Mouse (Mus musculus) bone marrow macrophage, adult 2 months (primary cell): ENCODE data around the gene Mecp2. TPM values are rescaled to one million over a fixed set of nuclear protein-coding genes. Genes with fewer than 3 reads are reported as not detected.

Experiments used
- H3K27ac ChIP-seq: 2 replicates; pipeline ENCODE4 v1.5.1; 2012; ENCODE audit warnings: low read depth, low read length; ENCODE audit not compliant: insufficient read depth
- H3K4me1 ChIP-seq: 2 replicates; pipeline ENCODE4 v1.6.1; 2012; ENCODE audit warnings: low read length; ENCODE audit not compliant: control insufficient read depth, insufficient read depth
- H3K4me3 ChIP-seq: 2 replicates; pipeline ENCODE4 v1.5.1; 2012; ENCODE audit warnings: mild to moderate bottlenecking, low read length, moderate library complexity; ENCODE audit not compliant: insufficient read depth
- CTCF ChIP-seq: IDR thresholded peaks from 2 replicates; pipeline ENCODE4 v1.5.1; 2012; ENCODE audit warnings: low read depth, mild to moderate bottlenecking, low read length, moderate library complexity
- POLR2A ChIP-seq: IDR thresholded peaks from 2 replicates; pipeline ENCODE4 v1.6.1; 2012; ENCODE audit warnings: mild to moderate bottlenecking, low read depth, low read length, borderline replicate concordance
- polyA plus RNA-seq: library from polyadenylated mRNA; stranded (reverse); fragments of >200 nt; gene quantifications from 2 replicates; pipeline ENCODE4 v1.2.4, GENCODE M21; 2012; ENCODE audit not compliant: missing spikeins, insufficient read depth, insufficient read length

The Mecp2 gene
- polyA plus RNA-seq, 1 experiment, result 26.2 TPM

GRCm38 (mm10) chrX:74095130-74095529 is 40.0 kb downstream of the Mecp2 start:
- Histone ChIP-seq H3K27ac (no peak overlapping the region), H3K4me3 (no peak overlapping the region), H3K4me1 (peaks cover 7% of the 10 kb centered on the region; the same call in 1 of the 2 replicates)
- no peak for TF ChIP-seq CTCF
- no peak for TF ChIP-seq POLR2A

- H3K4me1 ChIP-seq, result peaks cover 7% of the 10 kb centered on the region
- H3K27ac ChIP-seq, result peak overlapping the region; percentile 40; the same call in 1 of the 2 replicates
- TF ChIP-seq CTCF (no peak), POLR2A (no peak)
- peak overlapping the region; percentile 96 for H3K4me3 ChIP-seq
Measured at GRCm38 (mm10) chrX:74085601-74086038, 49.5 kb downstream of the Mecp2 start.

GRCm38 (mm10) chrX:74084946-74085498 is 50.1 kb downstream of the Mecp2 start:
- Histone ChIP-seq H3K4me1 (peaks cover 7% of the 10 kb centered on the region), H3K4me3 (peak overlapping the region; percentile 96), H3K27ac (peak overlapping the region; percentile 91)
- no peak for TF ChIP-seq POLR2A
- TF ChIP-seq CTCF, result no peak

- Histone ChIP-seq H3K4me1 (peaks cover 8% of the 10 kb centered on the region), H3K4me3 (peak overlapping the region; percentile 96), H3K27ac (peak overlapping the region; percentile 91)
- TF ChIP-seq POLR2A (no peak), CTCF (no peak)
Measured at GRCm38 (mm10) chrX:74084276-74084837, 50.8 kb downstream of the Mecp2 start.

GRCm38 (mm10) chrX:74070794-74071193 is 64.4 kb downstream of the Mecp2 start:
- no peak overlapping the region for H3K27ac ChIP-seq
- H3K4me1 ChIP-seq, result peaks cover 9% of the 10 kb centered on the region
- no peak for TF ChIP-seq CTCF
- no peak for TF ChIP-seq POLR2A
- H3K4me3 ChIP-seq, result no peak overlapping the region

- peaks cover 2% of the 10 kb centered on the region for H3K4me1 ChIP-seq
- no peak overlapping the region for H3K4me3 ChIP-seq
- H3K27ac ChIP-seq, result no peak overlapping the region
- TF ChIP-seq POLR2A (no peak), CTCF (no peak)
Measured at GRCm38 (mm10) chrX:74067891-74068290, 67.3 kb downstream of the Mecp2 start.

GRCm38 (mm10) chrX:74045107-74045506 is 90.1 kb downstream of the Mecp2 start:
- TF ChIP-seq POLR2A, result no peak
- no peak for TF ChIP-seq CTCF
- H3K4me3 ChIP-seq, result no peak overlapping the region
- H3K4me1 ChIP-seq, result peaks cover 11% of the 10 kb centered on the region
- no peak overlapping the region for H3K27ac ChIP-seq

GRCm38 (mm10) chrX:74037702-74038375 is 97.3 kb downstream of the Mecp2 start:
- TF ChIP-seq POLR2A, result no peak
- no peak for TF ChIP-seq CTCF
- H3K4me3 ChIP-seq, result no peak overlapping the region
- no peak overlapping the region for H3K27ac ChIP-seq
- H3K4me1 ChIP-seq, result peaks cover 5% of the 10 kb centered on the region

- no peak overlapping the region for H3K27ac ChIP-seq
- TF ChIP-seq POLR2A (no peak), CTCF (no peak)
- peaks cover 5% of the 10 kb centered on the region; the same call in 1 of the 2 replicates for H3K4me1 ChIP-seq
- H3K4me3 ChIP-seq, result no peak overlapping the region
Measured at GRCm38 (mm10) chrX:74030000-74030399, 105.2 kb downstream of the Mecp2 start.
